Mouse (Mus musculus): ENCODE data around the gene Rbm14. TPM values are rescaled to one million over a fixed set of nuclear protein-coding genes. Genes with fewer than 3 reads are reported as not detected.
"Not testable (repeated sequence)": the region's sequence is repeated elsewhere in the genome, so short reads cannot be mapped to it uniquely, and the experiment has no call there.

Rbm14 gene
- polyA plus RNA-seq, 1 experiment from 2014 or later: 75.0 TPM

GRCm38 (mm10) chr19:4828444-4829114 is 17.1 kb upstream of the Rbm14 start:
- Histone ChIP-seq H3K9ac (ENCODE audit: low read length) (no peak overlapping the region), H3K27ac (ENCODE audit: low read length) (peak overlapping the region; percentile 22), H3K27me3 (ENCODE audit: control insufficient read depth, insufficient read depth, low read length) (no peaks in the 10 kb centered on the region), H3K4me3 (replicated peaks; ENCODE audit: low read length) (no peak overlapping the region), H3K4me2 (ENCODE audit: low read depth, low read length) (no peak overlapping the region), H3K36me3 (ENCODE audit: control insufficient read depth, insufficient read depth, low read length) (peaks cover 4% of the 10 kb centered on the region), H3K4me1 (ENCODE audit: control insufficient read depth, insufficient read depth, low read length) (0 out of 2 replicates have a peak, but pooled peaks cover 3% of the 10 kb centered on the region), H3K9me3 (replicated peaks; ENCODE audit: control insufficient read depth, low read length) (no peaks in the 10 kb centered on the region)
- WGBS: 46% methylated on average over 16 of the region's 16 CpGs
- peak; percentile 83 for ATAC-seq (ENCODE audit: insufficient read depth, low FRiP score)

GRCm38 (mm10) chr19:4820678-4821303 is 9.4 kb upstream of the Rbm14 start:
- WGBS: 54% methylated on average over 5 of the region's 5 CpGs
- ATAC-seq (ENCODE audit: insufficient read depth, low FRiP score): peak; percentile 85; the same call in 1 of the 2 replicates
- Histone ChIP-seq H3K9ac (ENCODE audit: low read length) (no peak overlapping the region), H3K27ac (ENCODE audit: low read length) (no peak overlapping the region), H3K4me1 (ENCODE audit: control insufficient read depth, insufficient read depth, low read length) (peaks cover 6% of the 10 kb centered on the region; the same call in 1 of the 2 replicates), H3K4me2 (ENCODE audit: low read depth, low read length) (no peak overlapping the region), H3K9me3 (replicated peaks; ENCODE audit: control insufficient read depth, low read length) (no peaks in the 10 kb centered on the region), H3K4me3 (replicated peaks; ENCODE audit: low read length) (no peak overlapping the region), H3K27me3 (ENCODE audit: control insufficient read depth, insufficient read depth, low read length) (no peaks in the 10 kb centered on the region), H3K36me3 (ENCODE audit: control insufficient read depth, insufficient read depth, low read length) (peaks cover 4% of the 10 kb centered on the region)

- H3K4me3 ChIP-seq (replicated peaks; ENCODE audit: low read length): no peak overlapping the region
- H3K36me3 ChIP-seq (ENCODE audit: control insufficient read depth, insufficient read depth, low read length): no peaks in the 10 kb centered on the region
- H3K9me3 ChIP-seq (replicated peaks; ENCODE audit: control insufficient read depth, low read length): no peaks in the 10 kb centered on the region
- WGBS: 28% methylated on average over 1 of the region's 1 CpGs
- peak overlapping the region; percentile 66 for H3K27ac ChIP-seq (ENCODE audit: low read length)
- peak; percentile 66 for ATAC-seq (ENCODE audit: insufficient read depth, low FRiP score)
- H3K9ac ChIP-seq (ENCODE audit: low read length): no peak overlapping the region
- H3K4me1 ChIP-seq (ENCODE audit: control insufficient read depth, insufficient read depth, low read length): peaks cover 6% of the 10 kb centered on the region; the same call in 1 of the 2 replicates
- H3K4me2 ChIP-seq (ENCODE audit: low read depth, low read length): no peak overlapping the region
- no peaks in the 10 kb centered on the region for H3K27me3 ChIP-seq (ENCODE audit: control insufficient read depth, insufficient read depth, low read length)
Observed at GRCm38 (mm10) chr19:4817182-4817835, 5.9 kb upstream of the Rbm14 start.

- Histone ChIP-seq H3K9ac (ENCODE audit: low read length) (no peak overlapping the region), H3K36me3 (ENCODE audit: control insufficient read depth, insufficient read depth, low read length) (no peaks in the 10 kb centered on the region), H3K27ac (ENCODE audit: low read length) (no peak overlapping the region), H3K9me3 (replicated peaks; ENCODE audit: control insufficient read depth, low read length) (no peaks in the 10 kb centered on the region), H3K4me3 (replicated peaks; ENCODE audit: low read length) (no peak overlapping the region), H3K27me3 (ENCODE audit: control insufficient read depth, insufficient read depth, low read length) (no peaks in the 10 kb centered on the region), H3K4me1 (ENCODE audit: control insufficient read depth, insufficient read depth, low read length) (peaks cover 19% of the 10 kb centered on the region), H3K4me2 (ENCODE audit: low read depth, low read length) (no peak overlapping the region)
- 82% methylated on average over 5 of the region's 6 CpGs for WGBS
- ATAC-seq (ENCODE audit: insufficient read depth, low FRiP score): no peak
Observed at GRCm38 (mm10) chr19:4813015-4813414, 1.6 kb upstream of the Rbm14 start.

- H3K36me3 ChIP-seq (ENCODE audit: control insufficient read depth, insufficient read depth, low read length); H3K27me3 ChIP-seq (ENCODE audit: control insufficient read depth, insufficient read depth, low read length); H3K9me3 ChIP-seq (replicated peaks; ENCODE audit: control insufficient read depth, low read length); ATAC-seq (ENCODE audit: insufficient read depth, low FRiP score): not testable (repeated sequence)
- 75% methylated on average over 8 of the region's 8 CpGs for WGBS
- Histone ChIP-seq H3K4me3 (replicated peaks; ENCODE audit: low read length) (peak overlapping the region; percentile 97), H3K9ac (ENCODE audit: low read length) (peak overlapping the region; percentile 80), H3K4me2 (ENCODE audit: low read depth, low read length) (peak overlapping the region; percentile 52), H3K27ac (ENCODE audit: low read length) (peak overlapping the region; percentile 93), H3K4me1 (ENCODE audit: control insufficient read depth, insufficient read depth, low read length) (peaks cover 18% of the 10 kb centered on the region)
Observed at GRCm38 (mm10) chr19:4812334-4812949, 1.0 kb upstream of the Rbm14 start.

- Histone ChIP-seq H3K4me2 (ENCODE audit: low read depth, low read length) (peak overlapping the region; percentile 52), H3K4me3 (replicated peaks; ENCODE audit: low read length) (peak overlapping the region; percentile 97), H3K9ac (ENCODE audit: low read length) (peak overlapping the region; percentile 80), H3K4me1 (ENCODE audit: control insufficient read depth, insufficient read depth, low read length) (peaks cover 18% of the 10 kb centered on the region), H3K27me3 (ENCODE audit: control insufficient read depth, insufficient read depth, low read length) (no peaks in the 10 kb centered on the region), H3K9me3 (replicated peaks; ENCODE audit: control insufficient read depth, low read length) (no peaks in the 10 kb centered on the region), H3K27ac (ENCODE audit: low read length) (peak overlapping the region; percentile 93), H3K36me3 (ENCODE audit: control insufficient read depth, insufficient read depth, low read length) (no peaks in the 10 kb centered on the region)
- ATAC-seq (ENCODE audit: insufficient read depth, low FRiP score): no peak
- 3% methylated on average over 12 of the region's 12 CpGs for WGBS
Observed at GRCm38 (mm10) chr19:4811909-4812242, 442 bp upstream of the Rbm14 start.

GRCm38 (mm10) chr19:4810746-4811062 is 730 bp downstream of the Rbm14 start:
- Histone ChIP-seq H3K4me1 (ENCODE audit: control insufficient read depth, insufficient read depth, low read length) (peaks cover 18% of the 10 kb centered on the region), H3K4me2 (ENCODE audit: low read depth, low read length) (peak overlapping the region; percentile 61), H3K27me3 (ENCODE audit: control insufficient read depth, insufficient read depth, low read length) (no peaks in the 10 kb centered on the region), H3K36me3 (ENCODE audit: control insufficient read depth, insufficient read depth, low read length) (no peaks in the 10 kb centered on the region), H3K9ac (ENCODE audit: low read length) (peak overlapping the region; percentile 79), H3K4me3 (replicated peaks; ENCODE audit: low read length) (peak overlapping the region; percentile 97), H3K27ac (ENCODE audit: low read length) (peak overlapping the region; percentile 94), H3K9me3 (replicated peaks; ENCODE audit: control insufficient read depth, low read length) (no peaks in the 10 kb centered on the region)
- no peak for ATAC-seq (ENCODE audit: insufficient read depth, low FRiP score)
- WGBS: 0% methylated on average over 17 of the region's 17 CpGs

GRCm38 (mm10) chr19:4810309-4810708 is 1.1 kb downstream of the Rbm14 start:
- Histone ChIP-seq H3K9me3 (replicated peaks; ENCODE audit: control insufficient read depth, low read length) (no peaks in the 10 kb centered on the region), H3K4me2 (ENCODE audit: low read depth, low read length) (peak overlapping the region; percentile 61), H3K4me1 (ENCODE audit: control insufficient read depth, insufficient read depth, low read length) (peaks cover 18% of the 10 kb centered on the region), H3K36me3 (ENCODE audit: control insufficient read depth, insufficient read depth, low read length) (no peaks in the 10 kb centered on the region), H3K4me3 (replicated peaks; ENCODE audit: low read length) (peak overlapping the region; percentile 97), H3K9ac (ENCODE audit: low read length) (peak overlapping the region; percentile 79), H3K27ac (ENCODE audit: low read length) (peak overlapping the region; percentile 94), H3K27me3 (ENCODE audit: control insufficient read depth, insufficient read depth, low read length) (no peaks in the 10 kb centered on the region)
- no peak for ATAC-seq (ENCODE audit: insufficient read depth, low FRiP score)
- WGBS: under 1% methylated on average over 14 of the region's 14 CpGs

- WGBS: 70% methylated on average over 10 of the region's 10 CpGs
- no peak overlapping the region for H3K9ac ChIP-seq (ENCODE audit: low read length)
- H3K4me3 ChIP-seq (replicated peaks; ENCODE audit: low read length): no peak overlapping the region
- H3K4me1 ChIP-seq (ENCODE audit: control insufficient read depth, insufficient read depth, low read length): peaks cover 5% of the 10 kb centered on the region
- H3K27ac ChIP-seq (ENCODE audit: low read length): no peak overlapping the region
- no peaks in the 10 kb centered on the region for H3K27me3 ChIP-seq (ENCODE audit: control insufficient read depth, insufficient read depth, low read length)
- H3K4me2 ChIP-seq (ENCODE audit: low read depth, low read length): no peak overlapping the region
- peak; percentile 47; the same call in 1 of the 2 replicates for ATAC-seq (ENCODE audit: insufficient read depth, low FRiP score)
- H3K36me3 ChIP-seq (ENCODE audit: control insufficient read depth, insufficient read depth, low read length): peaks cover 26% of the 10 kb centered on the region
- no peaks in the 10 kb centered on the region for H3K9me3 ChIP-seq (replicated peaks; ENCODE audit: control insufficient read depth, low read length)
Observed at GRCm38 (mm10) chr19:4803283-4803682, 8.2 kb downstream of the Rbm14 start.
